Mouse (Mus musculus) megakaryocyte, embryonic 14.5 days (primary cell): ENCODE data around the gene Ispd.

Experiments
- FLI1 ChIP-seq: IDR thresholded peaks from 2 replicates; pipeline ENCODE4 v1.6.1; 2012; ENCODE audit warnings: low read length, inconsistent platforms, mixed read lengths
- GATA1 ChIP-seq: IDR thresholded peaks from 3 replicates; pipeline ENCODE4 v1.6.1; 2012; ENCODE audit warnings: mixed read lengths, low read length, inconsistent platforms, borderline replicate concordance

- TF ChIP-seq GATA1 (no peak), FLI1 (no peak)
Measured at GRCm38 (mm10) chr12:36333837-36334281, 47.4 kb upstream of the Ispd start.
